Mouse (Mus musculus): ENCODE data around the gene Cep128. TPM values are rescaled to one million over a fixed set of nuclear protein-coding genes. Genes with fewer than 3 reads are reported as not detected.

Cep128 gene
- polyA plus RNA-seq, 1 experiment from 2014 or later = 10.2 TPM

DNA sequence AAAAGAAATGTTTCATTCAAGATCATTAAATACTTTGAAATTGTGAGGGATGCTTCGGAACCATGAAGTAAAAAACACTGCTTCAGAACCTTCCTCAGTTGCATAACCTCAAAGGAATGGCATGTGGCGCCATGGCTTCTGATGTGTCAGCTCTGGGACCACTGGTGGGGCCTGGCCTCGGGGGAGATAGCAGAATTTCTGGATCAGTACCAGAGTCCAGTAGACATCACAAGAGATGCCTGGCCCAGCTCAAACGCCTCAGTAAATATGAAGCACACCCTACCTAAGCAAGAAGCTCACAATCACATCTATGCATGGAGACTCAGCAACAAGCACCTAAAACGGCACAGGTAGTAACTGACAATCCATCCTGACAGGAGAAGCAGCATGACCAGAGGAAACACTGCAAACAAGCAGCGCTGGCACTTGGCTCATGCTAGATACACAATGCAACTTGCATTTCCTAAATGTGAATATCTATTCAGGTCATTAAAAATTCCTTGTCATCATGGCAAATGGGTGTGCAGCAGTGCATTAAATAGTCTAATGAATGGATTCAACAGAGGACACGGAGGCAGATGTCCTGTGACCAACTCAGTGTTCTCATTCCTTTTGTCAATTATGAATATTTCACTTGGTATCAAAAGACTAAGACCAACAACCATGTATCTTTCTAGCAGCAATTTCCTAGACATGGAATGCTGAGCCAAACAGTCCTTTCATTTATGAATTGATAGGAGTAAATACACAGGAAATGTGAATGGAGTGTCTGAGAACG, 249.3 kb downstream of the Cep128 start:
- WGBS = 87% methylated on average over 8 of the region's 8 CpGs
- Histone ChIP-seq H3K4me1 (no peaks in the 10 kb centered on the region), H3K27ac (no peak overlapping the region), H3K27me3 (ENCODE audit: low read depth, poor library complexity, severe bottlenecking) (no peaks in the 10 kb centered on the region), H3K4me3 (no peak overlapping the region), H3K9me3 (replicated peaks) (no peaks in the 10 kb centered on the region), H3K36me3 (no peaks in the 10 kb centered on the region)
- DNase-seq (ENCODE audit: low spot score) = no peak

GRCm38 (mm10) chr12:91115054-91115453, 269.2 kb downstream of the Cep128 start:
- Histone ChIP-seq H3K36me3 (no peaks in the 10 kb centered on the region), H3K4me1 (no peaks in the 10 kb centered on the region), H3K9me3 (replicated peaks) (no peaks in the 10 kb centered on the region), H3K27me3 (ENCODE audit: low read depth, poor library complexity, severe bottlenecking) (no peaks in the 10 kb centered on the region), H3K4me3 (no peak overlapping the region), H3K27ac (no peak overlapping the region)
- DNase-seq (ENCODE audit: low spot score) = no peak
- 83% methylated on average over 3 of the region's 3 CpGs for WGBS

- WGBS = 72% methylated on average over 4 of the region's 4 CpGs
- H3K4me3 ChIP-seq = no peak overlapping the region
- H3K4me1 ChIP-seq = no peaks in the 10 kb centered on the region
- no peaks in the 10 kb centered on the region for H3K9me3 ChIP-seq (replicated peaks)
- no peak overlapping the region for H3K27ac ChIP-seq
- no peaks in the 10 kb centered on the region for H3K36me3 ChIP-seq
- no peak for DNase-seq (ENCODE audit: low spot score)
- no peaks in the 10 kb centered on the region for H3K27me3 ChIP-seq (ENCODE audit: low read depth, poor library complexity, severe bottlenecking)
Measured at GRCm38 (mm10) chr12:91103316-91103715, 280.9 kb downstream of the Cep128 start.

DNA sequence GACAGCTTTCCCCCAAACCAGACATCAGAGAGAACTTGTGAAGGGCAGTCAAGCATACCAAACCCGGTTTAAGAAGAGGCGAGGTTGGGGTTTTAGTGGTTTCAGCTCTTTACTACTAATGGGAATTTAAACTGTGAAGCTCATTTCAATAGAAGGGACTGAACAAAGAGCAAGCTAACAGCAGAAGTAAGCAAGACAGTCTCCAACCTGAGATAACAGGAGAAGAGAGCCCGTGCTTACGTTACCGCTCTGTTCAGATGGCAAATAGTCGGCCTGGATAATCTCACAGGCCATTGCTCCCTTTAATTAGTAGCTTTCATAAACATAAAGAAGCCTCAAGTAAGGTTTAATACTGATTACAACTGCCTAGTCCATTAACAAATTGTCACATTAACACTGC, 286.3 kb downstream of the Cep128 start:
- no peak overlapping the region for H3K27ac ChIP-seq
- DNase-seq (ENCODE audit: low spot score) = no peak
- H3K36me3 ChIP-seq = no peaks in the 10 kb centered on the region
- no peak overlapping the region for H3K4me3 ChIP-seq
- H3K4me1 ChIP-seq = no peaks in the 10 kb centered on the region
- 70% methylated on average over 6 of the region's 6 CpGs for WGBS
- H3K9me3 ChIP-seq (replicated peaks) = no peaks in the 10 kb centered on the region
- no peaks in the 10 kb centered on the region for H3K27me3 ChIP-seq (ENCODE audit: low read depth, poor library complexity, severe bottlenecking)

GRCm38 (mm10) chr12:91096197-91096596, 288.0 kb downstream of the Cep128 start:
- H3K4me3 ChIP-seq = no peak overlapping the region
- no peak for DNase-seq (ENCODE audit: low spot score)
- no peak overlapping the region for H3K27ac ChIP-seq
- H3K4me1 ChIP-seq = no peaks in the 10 kb centered on the region
- no peaks in the 10 kb centered on the region for H3K36me3 ChIP-seq
- no peaks in the 10 kb centered on the region for H3K9me3 ChIP-seq (replicated peaks)
- no peaks in the 10 kb centered on the region for H3K27me3 ChIP-seq (ENCODE audit: low read depth, poor library complexity, severe bottlenecking)
- WGBS = 90% methylated on average over 6 of the region's 6 CpGs

GRCm38 (mm10) chr12:91088271-91088670, 295.9 kb downstream of the Cep128 start:
- Histone ChIP-seq H3K4me3 (no peak overlapping the region), H3K27ac (no peak overlapping the region), H3K9me3 (replicated peaks) (no peaks in the 10 kb centered on the region), H3K36me3 (no peaks in the 10 kb centered on the region), H3K27me3 (ENCODE audit: low read depth, poor library complexity, severe bottlenecking) (no peaks in the 10 kb centered on the region), H3K4me1 (no peaks in the 10 kb centered on the region)
- no peak for DNase-seq (ENCODE audit: low spot score)
- 87% methylated on average over 4 of the region's 4 CpGs for WGBS

GRCm38 (mm10) chr12:91085967-91086366, 298.2 kb downstream of the Cep128 start:
- H3K9me3 ChIP-seq (replicated peaks) = no peaks in the 10 kb centered on the region
- no peaks in the 10 kb centered on the region for H3K36me3 ChIP-seq
- no peaks in the 10 kb centered on the region for H3K27me3 ChIP-seq (ENCODE audit: low read depth, poor library complexity, severe bottlenecking)
- H3K4me1 ChIP-seq = no peaks in the 10 kb centered on the region
- DNase-seq (ENCODE audit: low spot score) = no peak
- 92% methylated on average over 9 of the region's 9 CpGs for WGBS
- no peak overlapping the region for H3K4me3 ChIP-seq
- H3K27ac ChIP-seq = no peak overlapping the region

DNA sequence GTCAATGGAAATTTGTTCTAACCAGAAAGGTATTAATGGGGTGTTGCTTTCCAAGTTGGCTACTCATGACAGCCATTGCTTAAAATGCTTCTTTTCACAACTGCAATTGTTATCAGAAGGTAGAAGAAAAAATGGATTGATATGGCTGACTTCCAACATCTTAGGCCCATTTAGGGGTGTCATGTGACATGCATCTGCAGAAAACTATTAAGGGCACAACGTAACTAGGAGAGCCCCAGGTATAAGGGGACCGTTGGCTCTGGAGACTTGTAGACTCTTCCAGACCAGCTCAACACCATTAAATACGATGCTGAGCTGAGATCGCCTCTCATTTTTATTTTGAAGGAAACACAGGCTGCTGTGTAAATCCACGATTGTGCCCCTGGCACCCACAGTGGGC, 308.6 kb downstream of the Cep128 start:
- Histone ChIP-seq H3K36me3 (no peaks in the 10 kb centered on the region), H3K4me3 (no peak overlapping the region), H3K4me1 (no peaks in the 10 kb centered on the region), H3K9me3 (replicated peaks) (no peaks in the 10 kb centered on the region), H3K27me3 (ENCODE audit: low read depth, poor library complexity, severe bottlenecking) (no peaks in the 10 kb centered on the region), H3K27ac (no peak overlapping the region)
- no peak for DNase-seq (ENCODE audit: low spot score)
- 91% methylated on average over 5 of the region's 5 CpGs for WGBS

- DNase-seq (ENCODE audit: low spot score) = no peak
- Histone ChIP-seq H3K4me3 (no peak overlapping the region), H3K27me3 (ENCODE audit: low read depth, poor library complexity, severe bottlenecking) (no peaks in the 10 kb centered on the region), H3K36me3 (no peaks in the 10 kb centered on the region), H3K9me3 (replicated peaks) (no peaks in the 10 kb centered on the region), H3K4me1 (no peaks in the 10 kb centered on the region), H3K27ac (no peak overlapping the region)
- WGBS = 98% methylated on average over 2 of the region's 2 CpGs
Measured at GRCm38 (mm10) chr12:91070551-91071045, 313.6 kb downstream of the Cep128 start.

DNA sequence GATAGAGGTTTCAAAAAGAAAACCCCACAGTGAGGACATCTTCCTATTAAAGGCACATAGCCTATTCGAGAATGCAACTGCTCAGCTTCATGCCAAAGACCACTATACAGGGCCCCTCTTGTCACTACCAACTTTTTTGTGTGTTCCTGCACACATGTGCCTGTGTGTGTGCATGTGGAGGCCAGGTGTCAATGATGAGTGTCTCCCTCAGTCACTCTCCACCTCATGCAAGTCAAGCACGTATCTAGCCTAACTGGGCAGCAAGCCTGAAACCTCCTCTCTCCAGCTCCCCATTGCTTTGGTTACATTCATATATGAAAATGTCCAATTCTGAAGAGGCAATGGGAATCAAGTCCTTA, 317.1 kb downstream of the Cep128 start:
- Histone ChIP-seq H3K4me1 (no peaks in the 10 kb centered on the region), H3K27ac (no peak overlapping the region), H3K4me3 (no peak overlapping the region), H3K27me3 (ENCODE audit: low read depth, poor library complexity, severe bottlenecking) (no peaks in the 10 kb centered on the region), H3K9me3 (replicated peaks) (no peaks in the 10 kb centered on the region), H3K36me3 (no peaks in the 10 kb centered on the region)
- WGBS = 94% methylated on average over 2 of the region's 2 CpGs
- no peak for DNase-seq (ENCODE audit: low spot score)

DNA sequence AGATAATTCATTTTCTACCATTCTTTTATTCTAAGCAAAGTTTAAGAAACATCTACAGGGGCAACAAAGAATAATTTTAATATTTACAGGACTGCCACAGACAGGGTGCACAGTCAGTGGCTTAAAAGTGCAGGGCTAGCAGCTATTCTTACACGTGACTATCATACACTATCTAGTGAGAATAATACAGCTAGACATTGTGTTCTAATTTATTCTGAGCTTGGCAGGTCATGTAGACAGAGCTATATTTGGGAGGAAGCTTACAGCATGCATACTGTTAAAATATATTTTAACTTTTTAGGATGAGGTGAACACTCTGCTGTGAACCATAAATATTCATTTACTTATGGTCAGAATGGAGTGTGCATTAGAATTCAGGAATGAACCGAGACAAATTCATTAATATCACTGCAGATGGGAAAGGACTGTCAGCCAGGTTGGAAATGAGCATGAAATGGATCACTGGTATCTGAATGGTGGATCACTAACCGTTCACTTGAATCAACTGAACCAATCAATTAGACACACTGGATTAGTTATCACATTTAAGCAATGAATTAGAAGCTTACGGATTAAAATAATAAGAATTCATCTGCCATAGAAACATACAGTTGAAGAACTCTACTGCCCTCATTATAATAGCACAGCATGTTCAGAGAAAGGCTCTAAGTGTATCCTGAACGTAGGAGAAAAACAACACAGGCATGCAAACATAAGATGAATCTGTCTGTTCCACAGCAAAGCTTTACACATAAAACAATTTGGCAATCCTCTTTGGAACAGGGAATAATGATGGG, 317.7 kb downstream of the Cep128 start:
- Histone ChIP-seq H3K36me3 (no peaks in the 10 kb centered on the region), H3K4me1 (no peaks in the 10 kb centered on the region), H3K4me3 (no peak overlapping the region), H3K27ac (no peak overlapping the region), H3K27me3 (ENCODE audit: low read depth, poor library complexity, severe bottlenecking) (no peaks in the 10 kb centered on the region), H3K9me3 (replicated peaks) (no peaks in the 10 kb centered on the region)
- DNase-seq (ENCODE audit: low spot score) = no peak
- WGBS = 85% methylated on average over 5 of the region's 5 CpGs

GRCm38 (mm10) chr12:91065423-91065822, 318.8 kb downstream of the Cep128 start:
- Histone ChIP-seq H3K4me1 (no peaks in the 10 kb centered on the region), H3K36me3 (no peaks in the 10 kb centered on the region), H3K9me3 (replicated peaks) (no peaks in the 10 kb centered on the region), H3K4me3 (no peak overlapping the region), H3K27ac (no peak overlapping the region), H3K27me3 (ENCODE audit: low read depth, poor library complexity, severe bottlenecking) (no peaks in the 10 kb centered on the region)
- no peak for DNase-seq (ENCODE audit: low spot score)
- WGBS = 86% methylated on average over 3 of the region's 3 CpGs

DNA sequence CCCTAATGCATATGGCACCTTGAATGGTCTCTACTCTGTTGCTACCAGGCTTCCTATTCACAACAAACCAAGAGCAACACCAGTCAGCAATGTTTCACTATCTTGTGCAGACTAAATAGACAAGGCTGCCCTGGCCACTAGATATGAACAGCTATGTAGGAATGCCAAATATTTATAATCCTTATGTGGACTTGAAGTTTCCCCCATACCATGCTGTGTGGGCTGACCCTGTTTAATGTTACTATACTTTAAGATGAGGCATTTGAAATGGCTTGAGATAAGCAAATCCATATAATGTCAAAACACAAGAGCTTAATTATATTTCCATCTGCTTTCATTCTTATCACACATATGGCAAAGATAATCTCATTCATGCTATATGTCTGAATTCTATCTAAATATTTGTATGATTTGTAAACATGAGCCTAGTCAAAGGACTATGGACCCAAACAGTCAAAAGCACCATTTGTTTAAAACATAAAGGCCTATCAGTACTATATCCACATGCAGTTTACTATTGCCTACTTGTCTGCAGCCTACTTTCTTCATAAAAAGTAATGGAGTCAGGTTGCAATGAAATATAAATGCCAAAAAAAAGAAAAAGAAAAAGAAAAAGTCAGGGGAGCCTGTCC, 319.7 kb downstream of the Cep128 start:
- Histone ChIP-seq H3K9me3 (replicated peaks) (no peaks in the 10 kb centered on the region), H3K27ac (no peak overlapping the region), H3K36me3 (no peaks in the 10 kb centered on the region), H3K27me3 (ENCODE audit: low read depth, poor library complexity, severe bottlenecking) (no peaks in the 10 kb centered on the region), H3K4me3 (no peak overlapping the region), H3K4me1 (no peaks in the 10 kb centered on the region)
- DNase-seq (ENCODE audit: low spot score) = no peak

Data from limb, embryonic 10.5 days (tissue).